Mouse (Mus musculus): ENCODE measurements around the gene Xylt2. TPM values are rescaled to one million over a fixed set of nuclear protein-coding genes. Genes with fewer than 3 reads are reported as not detected.
"Not testable (repeated sequence)": the region's sequence is repeated elsewhere in the genome, so short reads cannot be mapped to it uniquely, and the experiment has no call there.

The Xylt2 gene
- 1 to 10 TPM; 2.9 TPM for total RNA-seq (2021)
- long read RNA-seq, experiment 1, partial matches to known transcripts, result 0 of 4 reads
- long read RNA-seq, experiment 1, other reads (novel, unspliced or antisense), result 1 of 4 reads
- long read RNA-seq, experiment 2, transcript Xylt2-201 (11 exons, 3,442 nt), result major isoform, 5 of 5 reads
- long read RNA-seq, experiment 2, partial matches to known transcripts, result 0 of 5 reads
- long read RNA-seq, experiment 2, other reads (novel, unspliced or antisense), result 0 of 5 reads

DNA sequence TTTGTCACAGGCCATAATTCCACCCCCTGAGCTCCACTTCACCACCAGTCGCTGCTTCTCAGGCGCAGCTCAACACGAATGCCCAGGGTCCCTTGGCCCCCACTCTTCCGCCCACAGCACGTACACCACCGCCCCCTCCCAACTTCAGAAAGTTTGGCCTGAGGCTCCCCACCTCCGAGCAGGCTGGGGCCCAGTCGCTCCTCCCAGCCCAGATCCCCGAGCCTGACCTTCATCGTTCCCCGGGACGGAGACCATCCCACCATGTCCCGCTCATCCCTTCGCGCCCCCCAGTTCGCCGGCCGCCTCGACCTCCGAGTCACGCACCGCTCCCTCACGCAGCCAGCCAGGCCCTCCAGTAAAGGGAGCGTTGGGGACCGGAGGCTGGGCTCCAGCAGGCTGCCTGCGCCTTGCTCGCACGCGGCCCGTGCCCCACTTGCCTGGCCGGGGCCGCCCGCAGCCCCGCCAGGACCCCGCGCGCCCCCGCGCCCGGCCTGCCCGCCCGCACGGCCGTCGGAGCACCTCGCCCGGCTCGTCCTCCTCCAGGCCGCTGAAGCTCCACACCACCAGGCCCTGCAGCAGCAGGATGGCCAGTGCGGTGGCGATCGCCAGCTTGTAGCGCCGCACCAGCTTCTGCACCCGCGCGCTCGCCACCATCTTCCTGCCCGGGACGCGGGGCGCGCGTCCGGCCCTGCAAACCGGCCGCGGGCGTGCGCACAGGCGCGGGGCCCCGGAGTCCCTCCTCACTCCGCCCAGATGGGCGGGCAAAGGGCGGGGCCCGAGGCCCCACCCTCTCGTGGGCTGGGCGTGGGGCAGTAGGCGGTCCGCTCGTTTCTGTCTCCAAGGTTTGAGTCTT lies at the start of gene Xylt2:
Xylt2 (minus strand) TSS at position 762 of the 853 bp plus-strand sequence.
- peak; percentile 91 for DNase-seq (ENCODE audit: low spot score)

DNA sequence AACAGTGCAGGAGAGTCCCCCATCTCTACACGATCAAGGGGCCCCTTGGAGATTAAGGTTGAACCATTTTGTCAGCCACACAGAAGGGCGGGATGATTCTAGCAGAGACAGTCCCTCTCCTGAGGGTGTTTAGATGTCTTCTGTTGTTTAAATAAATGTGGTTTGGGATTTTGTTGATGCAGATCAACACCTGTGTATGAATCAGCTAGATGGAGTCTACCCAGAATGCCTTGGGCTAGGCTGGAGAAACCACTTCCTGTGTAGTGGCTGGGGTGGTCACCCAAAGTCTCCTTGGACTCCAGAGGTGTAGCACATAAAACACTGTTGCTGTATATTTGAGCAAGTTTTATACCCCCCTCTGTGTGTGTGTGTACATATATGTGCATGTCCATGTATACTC lies 41.9 kb upstream of the Xylt2 start:
- no peak for DNase-seq (ENCODE audit: low spot score)

DNA sequence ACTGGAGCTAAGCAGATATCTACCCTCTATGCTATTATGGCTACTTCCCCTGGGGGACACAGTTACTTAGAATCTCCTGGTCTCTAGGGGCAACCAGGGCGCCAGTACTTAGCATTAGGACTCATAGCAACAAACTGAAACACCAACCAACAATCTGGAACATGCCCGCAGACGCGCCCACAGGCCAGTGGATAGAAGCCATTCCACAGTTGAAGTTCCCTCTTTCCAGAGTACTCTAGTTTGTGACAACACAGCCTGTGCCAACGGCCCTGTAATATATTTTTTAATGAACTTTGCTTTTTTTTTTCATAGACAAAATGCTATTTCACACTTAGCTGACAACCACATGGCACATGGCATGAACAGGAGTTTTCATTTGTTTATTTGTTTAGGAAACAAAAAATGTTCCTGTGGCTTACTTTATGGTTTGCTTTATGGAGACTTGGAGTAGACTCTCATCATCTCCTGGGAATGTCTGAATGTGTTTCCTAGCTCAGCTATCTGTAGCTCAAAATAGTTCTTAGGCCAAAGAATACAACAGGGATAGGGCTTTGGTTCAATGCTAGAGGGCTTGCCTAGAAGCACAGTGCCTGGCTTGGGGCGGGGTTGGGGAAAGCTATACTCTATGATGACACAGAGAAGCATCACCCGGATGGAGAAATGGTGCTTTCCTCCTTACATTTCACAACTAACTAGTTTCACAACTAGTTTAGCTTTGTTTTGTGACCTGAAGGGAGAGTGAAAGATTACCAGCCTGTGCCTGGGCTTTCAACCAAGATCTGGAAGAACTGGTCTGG lies 41.0 kb upstream of the Xylt2 start:
- no peak for DNase-seq (ENCODE audit: low spot score)

DNA sequence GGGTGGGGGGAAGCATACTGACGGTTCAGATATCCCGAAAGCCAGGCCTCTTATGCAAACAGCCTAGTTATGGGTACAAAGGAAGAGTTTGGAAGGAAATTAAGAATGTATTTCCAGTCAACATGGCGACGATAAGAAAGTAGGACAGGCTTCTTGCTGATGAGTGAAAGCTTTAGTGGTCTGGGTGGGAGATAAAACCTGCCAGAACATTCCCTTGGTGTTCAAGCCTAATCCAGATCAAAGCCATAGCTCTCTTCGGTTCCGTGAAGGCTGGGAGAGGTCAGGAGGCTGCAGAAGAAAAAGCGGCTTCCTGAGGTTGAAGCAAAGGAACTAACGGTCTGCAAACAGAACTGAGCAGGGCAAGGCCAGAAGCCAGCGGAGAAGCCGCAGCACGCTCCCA lies 39.9 kb upstream of the Xylt2 start:
- DNase-seq (ENCODE audit: low spot score), result no peak

DNA sequence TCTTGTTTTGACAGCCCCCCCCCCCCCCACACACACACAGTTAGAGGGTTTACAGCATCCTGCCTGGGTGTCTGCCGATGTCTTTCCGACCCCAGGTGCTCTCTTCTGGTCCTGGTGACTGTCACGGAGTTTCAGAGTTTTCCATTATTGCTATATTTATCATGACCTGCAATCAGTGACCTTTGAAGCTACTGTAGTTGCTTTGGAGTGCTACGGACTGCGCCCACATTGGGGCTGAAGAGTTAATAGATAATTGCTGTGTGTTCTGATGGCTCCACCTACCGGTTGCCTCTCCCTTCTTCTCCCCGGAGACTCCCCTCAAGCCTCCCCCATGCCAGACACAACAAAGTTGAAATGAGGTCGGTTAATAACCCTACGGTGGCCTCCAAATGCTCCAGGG lies 39.4 kb upstream of the Xylt2 start:
- peak; percentile 14 for DNase-seq (ENCODE audit: low spot score)

DNA sequence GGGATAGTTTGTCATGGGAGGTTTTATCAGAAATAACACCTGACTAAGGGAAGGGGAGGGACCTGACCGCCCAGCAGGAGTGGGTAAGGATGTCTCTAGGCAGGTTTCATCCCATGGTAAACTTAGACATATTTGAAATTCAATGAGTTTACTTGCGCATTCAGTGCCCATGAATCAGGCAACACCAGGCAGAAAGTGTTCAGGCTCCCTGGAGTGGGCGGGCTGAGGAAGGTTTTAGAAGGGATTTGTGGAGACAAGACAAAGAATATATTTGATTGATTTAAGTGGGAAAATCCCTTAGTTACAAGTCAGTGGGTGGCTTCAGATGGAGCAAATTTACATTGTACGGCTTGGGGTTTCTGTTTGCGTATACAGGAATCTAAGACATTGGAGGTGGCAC lies 38.3 kb upstream of the Xylt2 start:
- DNase-seq (ENCODE audit: low spot score), result no peak

DNA sequence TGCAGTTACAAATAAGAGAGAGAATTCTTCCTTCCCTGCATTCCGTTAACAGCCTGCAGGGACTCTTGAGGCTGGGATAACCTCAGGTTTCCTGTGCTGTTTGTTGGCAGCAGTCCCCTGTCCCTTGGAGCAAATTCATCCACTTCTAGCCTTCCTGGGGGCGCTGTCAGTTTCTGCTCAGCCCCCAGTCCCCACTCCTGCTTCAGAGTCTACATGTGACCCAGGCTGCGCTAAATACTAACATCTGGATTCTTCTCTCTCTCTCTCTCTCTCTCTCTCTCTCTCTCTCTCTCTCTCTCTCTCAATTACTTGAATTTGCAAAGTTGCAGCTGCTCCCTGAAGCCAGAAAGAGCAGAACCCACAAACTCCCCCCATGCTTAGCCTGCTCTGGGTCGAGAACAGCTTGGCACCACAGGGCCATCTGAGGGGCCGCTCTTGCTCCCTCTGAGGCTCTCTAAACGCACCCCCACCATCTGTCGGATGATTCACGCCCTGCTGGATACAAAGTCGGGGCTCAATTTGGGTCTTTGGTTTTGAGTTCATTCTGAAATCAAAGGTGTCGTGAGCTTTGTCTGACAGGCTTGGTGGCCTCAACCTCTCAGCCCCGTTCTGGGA lies 36.0 kb upstream of the Xylt2 start:
- no peak for DNase-seq (ENCODE audit: low spot score)

DNA sequence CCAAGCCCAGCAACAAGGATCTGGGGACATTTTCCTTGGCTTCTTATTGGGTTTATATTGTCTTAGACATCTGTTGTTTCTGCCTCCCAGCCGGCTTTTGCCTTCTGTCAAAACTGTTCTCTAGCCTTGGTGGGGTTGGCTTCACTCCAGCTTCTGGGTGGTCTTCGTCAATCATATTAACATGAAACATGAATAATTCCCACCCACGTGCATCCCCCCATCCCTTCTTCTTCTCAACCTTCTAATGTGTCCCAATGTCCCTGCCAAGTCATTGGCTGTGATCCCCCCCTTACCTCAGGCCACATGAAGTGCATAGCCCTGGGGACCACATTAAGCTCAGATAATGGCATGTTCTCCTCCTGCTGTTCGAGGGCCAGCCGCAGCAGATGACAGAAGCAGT lies 27.2 kb upstream of the Xylt2 start, which contains the start of gene Gm11541:
Gm11541 (minus strand) TSS at position 28 of the 400 bp plus-strand sequence.
- no peak for DNase-seq (ENCODE audit: low spot score)

DNA sequence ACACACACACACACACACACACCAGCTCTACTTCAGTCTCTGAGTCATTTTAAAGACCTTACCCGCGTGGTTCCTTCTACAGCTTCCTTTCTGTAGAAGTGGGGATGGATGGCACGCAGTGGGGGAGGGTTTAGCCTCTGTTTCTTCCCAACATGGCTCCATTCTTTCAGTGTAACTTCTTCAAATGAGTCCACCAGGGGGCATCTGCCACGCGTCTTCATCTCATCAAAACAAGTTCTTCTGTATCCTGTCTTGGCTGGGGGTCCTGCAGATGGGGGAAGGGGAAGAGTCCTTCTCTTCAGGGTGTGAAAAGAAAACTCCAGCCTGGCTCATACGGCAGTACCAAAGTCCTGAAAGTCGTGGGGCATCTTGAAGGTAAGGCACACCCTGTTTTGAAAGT lies 26.7 kb upstream of the Xylt2 start:
- no peak for DNase-seq (ENCODE audit: low spot score)

DNA sequence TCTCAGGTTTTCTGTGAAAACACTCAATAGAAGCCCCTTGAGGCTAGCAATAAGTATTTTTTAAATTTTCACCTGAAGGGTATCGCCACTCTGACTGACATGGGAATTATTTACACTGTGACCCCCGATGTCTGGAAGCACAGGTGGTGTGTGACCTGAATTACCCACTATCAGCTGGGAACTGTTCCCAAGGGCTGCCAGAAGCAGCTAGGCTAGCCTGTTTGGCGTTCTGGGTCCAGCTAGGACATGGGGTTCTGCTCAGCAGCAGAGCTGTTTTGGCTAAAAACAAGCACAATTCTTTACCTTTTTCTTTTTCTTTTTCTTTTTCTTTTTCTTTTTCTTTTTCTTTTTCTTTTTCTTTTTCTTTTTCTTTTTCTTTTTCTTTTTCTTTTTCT lies 24.9 kb upstream of the Xylt2 start:
- no peak for DNase-seq (ENCODE audit: low spot score)

DNA sequence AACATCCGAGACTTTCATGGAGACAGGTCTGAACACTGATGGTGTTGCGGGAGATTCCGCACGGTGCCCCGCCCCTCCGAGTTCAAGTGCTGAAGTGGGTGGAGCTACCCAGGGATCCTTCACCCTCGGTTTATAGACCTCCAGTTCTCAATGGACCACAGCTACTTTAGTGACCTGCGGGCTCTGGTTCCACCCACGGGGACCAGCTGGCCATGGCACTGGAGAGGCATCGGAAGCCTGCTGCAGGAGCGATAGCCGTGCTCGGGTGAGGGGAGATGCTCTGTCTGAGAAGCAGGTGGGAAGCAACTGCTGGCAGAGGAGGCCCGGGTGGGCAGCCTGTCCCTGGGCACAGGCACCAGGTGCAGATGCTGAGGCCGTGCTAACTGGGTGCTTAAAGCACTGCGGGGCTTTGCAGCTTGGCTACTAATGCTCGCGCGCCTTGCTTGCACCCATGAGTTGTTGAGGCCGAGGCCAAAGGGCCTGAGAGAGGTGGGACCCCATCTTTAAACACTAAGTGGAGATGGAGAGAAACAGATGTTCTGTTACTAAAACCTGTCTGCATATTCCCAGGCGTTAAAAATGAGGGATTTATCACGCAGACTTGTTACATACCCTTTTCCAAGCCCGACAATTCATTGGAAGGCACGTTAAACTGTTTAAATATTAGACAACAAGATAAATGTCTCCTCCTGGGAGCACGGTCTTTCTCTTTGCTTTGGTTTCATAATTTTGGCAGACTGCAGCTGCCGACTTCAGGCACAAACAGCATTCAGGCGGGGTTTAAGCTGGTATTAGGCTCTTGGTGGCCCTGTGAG lies 24.3 kb upstream of the Xylt2 start:
- no peak for DNase-seq (ENCODE audit: low spot score)

DNA sequence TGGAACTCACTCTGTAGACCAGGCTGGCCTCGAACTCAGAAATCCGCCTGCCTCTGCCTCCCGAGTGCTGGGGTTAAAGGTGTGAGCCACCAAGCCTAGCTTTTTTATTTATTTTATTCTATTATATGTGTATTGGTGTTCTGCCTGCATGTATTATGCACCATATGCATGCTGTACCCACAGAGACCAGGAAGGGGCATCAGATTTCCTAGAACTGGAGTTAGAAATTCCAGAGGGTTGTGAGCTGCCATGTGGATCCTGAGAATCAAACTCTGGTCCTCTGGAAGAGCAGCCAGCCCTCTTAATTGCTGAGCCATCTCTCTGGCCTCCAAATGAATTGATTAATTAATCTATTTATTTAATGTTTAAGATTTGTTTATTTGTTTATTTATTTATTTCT lies 22.1 kb upstream of the Xylt2 start:
- DNase-seq (ENCODE audit: low spot score), result no peak

DNA sequence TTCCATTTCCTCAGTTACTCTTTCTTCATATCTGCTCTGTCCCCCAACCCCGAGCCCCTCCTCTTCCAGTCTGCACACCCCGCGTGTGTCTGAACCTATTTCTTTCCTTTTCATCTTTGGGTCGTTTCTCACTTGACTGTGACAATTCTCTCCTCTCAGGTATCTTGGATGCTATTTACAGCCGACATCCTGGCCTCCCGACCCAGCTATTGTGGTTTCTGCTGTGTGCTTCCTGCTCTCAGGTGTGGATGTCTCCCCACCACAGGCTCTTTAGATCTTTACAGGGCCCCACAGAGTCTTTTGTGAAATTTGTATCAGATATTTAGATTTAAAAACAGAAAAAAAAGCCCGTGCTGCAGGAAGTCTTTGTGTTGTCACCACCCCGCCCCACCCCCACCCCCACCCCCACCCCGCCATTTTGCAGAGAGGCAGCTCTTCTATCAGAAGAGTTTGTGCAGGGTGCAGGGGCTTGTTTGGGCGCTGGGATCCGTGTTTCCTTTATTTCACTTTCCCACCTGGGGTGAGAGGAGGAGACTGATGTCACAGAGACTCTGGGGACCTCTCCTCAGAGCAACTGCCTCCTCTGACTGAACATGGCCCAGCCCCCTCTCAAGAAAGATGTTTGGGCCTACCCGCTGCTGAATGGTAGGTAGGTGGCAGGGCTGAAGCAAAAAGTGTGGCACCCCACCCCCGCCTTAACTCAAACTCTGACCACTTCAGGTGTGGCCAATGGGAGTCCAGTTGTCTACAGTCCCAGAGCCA lies 20.6 kb upstream of the Xylt2 start:
- no peak for DNase-seq (ENCODE audit: low spot score)

DNA sequence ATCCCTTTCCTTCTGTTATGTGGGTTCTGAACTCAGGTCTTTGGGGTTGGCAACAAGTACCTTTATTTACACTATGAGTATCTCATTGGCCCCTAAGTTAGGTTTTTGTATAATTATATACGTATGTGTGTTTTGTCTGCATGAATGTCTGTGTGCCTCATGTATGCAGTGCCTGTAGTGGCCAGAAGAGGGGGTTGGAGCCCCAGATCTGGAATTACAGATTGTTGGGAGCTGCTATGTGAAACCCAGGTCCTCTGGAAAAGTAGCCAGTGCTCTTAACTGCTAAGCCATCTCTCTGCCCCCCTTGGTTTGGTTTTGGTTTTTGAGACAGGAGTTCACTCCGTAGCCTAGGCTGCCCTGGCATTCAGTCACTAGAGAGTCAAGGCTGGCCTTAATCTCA lies 19.8 kb upstream of the Xylt2 start:
- DNase-seq (ENCODE audit: low spot score), result no peak

DNA sequence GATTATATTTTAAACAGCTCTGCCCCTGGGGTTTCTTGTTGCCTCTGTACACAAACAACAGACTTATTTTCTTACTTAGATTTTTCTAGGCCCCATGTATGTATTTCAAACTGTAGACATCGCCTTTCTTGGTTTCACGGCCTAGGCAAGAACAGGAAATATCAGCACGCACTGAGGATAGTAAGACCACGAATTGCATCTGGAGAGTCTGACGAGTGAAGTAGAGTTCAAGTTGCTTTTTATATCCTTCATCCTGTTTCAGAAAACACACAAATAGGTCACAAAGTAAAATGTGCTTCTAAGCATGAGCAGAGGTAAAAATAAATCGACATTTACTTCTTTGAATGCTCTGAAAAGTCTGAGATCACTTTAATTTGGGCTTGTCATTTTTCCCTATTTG lies 18.2 kb upstream of the Xylt2 start:
- no peak for DNase-seq (ENCODE audit: low spot score)

DNA sequence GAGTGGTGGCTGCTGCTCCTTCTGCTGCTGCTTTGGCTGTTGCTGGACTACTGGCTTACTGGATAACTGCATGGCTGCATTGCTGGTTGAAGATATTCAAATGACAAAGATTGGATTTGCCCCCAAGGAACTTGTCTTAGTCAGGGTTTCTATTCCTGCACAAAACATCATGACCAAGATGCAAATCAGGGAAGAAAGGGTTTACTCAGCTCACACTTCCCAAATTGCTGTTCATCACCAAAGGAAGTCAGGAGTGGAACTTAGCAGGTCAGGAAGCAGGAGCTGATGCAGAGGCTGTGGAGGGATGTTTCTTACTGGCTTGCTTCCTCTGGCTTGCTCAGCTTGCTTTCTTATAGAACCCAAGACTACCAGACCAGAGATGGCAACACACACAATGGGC lies 15.2 kb upstream of the Xylt2 start:
- DNase-seq (ENCODE audit: low spot score), result not testable (repeated sequence)

DNA sequence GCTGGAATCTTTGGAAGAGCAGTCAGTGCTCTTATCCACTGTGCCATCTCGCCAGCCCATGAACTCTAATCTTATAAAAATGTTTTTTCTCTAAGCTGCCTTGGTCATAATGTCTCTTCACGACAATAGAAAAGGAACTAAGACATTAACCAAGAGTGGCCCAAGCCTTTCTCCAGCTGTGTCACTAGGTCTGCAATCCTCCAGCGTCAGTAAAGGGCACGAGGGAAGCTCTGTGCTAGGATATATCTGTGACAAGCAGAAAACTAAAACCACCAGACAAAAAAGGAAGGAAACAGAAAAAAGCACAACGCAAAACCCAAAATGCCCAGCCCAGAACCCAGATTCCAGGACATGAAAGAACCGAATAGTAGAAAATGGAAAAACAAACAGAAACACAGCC lies 9.9 kb upstream of the Xylt2 start:
- no peak for DNase-seq (ENCODE audit: low spot score)

DNA sequence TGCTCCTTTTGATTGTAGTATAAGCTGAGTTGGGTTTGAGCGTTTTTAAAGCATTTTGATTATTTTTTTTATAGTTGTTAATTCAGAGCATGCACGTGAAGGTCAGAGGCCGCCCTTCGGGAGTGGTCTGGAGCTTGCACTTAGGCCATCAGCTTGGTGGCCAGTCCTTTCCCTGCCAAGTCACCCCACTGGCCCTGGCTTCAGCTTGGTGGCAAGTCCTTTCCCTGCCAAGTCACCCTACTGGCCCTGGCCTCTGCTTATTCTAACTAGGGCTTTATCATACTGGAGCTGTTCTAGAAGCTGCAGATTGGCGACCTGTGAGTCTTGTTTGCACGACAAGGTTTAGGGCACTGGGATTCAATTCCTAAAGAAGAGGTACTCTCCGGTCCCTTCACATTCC lies 5.1 kb upstream of the Xylt2 start:
- no peak for DNase-seq (ENCODE audit: low spot score)

DNA sequence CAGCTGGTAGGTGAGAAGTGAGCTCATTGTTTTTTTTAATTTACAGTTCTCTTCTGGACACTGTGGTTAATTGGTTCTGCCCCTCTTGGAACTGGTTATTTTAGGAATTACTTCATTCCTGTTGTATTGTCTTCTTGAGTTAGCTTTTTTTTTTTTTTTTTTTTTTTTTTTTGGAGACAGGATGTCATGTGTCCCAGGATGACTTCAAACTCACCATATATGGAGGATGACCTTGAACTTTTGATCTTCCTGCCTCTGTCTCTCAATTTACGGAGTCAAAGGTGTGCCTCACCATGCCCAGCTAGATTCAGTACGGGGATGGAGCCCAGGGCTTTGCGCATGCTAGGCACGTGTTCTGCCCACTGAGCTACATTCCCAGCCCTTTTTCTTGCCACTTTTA lies 4.3 kb upstream of the Xylt2 start:
- DNase-seq (ENCODE audit: low spot score), result no peak

DNA sequence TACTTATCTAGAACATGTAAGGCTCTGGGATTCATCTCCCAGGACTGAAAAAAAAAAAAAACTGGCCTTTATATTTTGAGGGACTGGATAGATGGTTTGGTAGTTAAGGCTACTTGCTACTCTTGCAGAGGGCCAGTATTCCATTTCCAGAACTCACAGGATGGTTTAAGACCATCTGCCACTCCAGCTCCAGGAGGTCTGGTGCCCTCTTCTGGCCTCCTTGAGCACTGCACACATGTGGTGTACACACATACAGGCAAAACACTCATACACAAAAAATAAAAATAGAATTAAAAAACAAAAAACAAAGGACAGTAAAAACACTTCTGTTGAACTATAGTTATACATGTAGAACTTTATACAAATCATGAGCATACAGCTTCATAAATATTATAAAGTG lies 3.3 kb upstream of the Xylt2 start:
- DNase-seq (ENCODE audit: low spot score), result no peak
